Mouse (Mus musculus) hindbrain, embryonic 10.5 days (tissue): ENCODE data around the gene Tspan14. TPM values are rescaled to one million over a fixed set of nuclear protein-coding genes. Genes with fewer than 3 reads are reported as not detected.
A peak's percentile ranks its signal among the peaks of the same experiment; 100 is the strongest.

Experiments
- DNase-seq: peaks from one replicate; pipeline ENCODE4 v3.0.0-alpha.2; 2017; ENCODE audit warnings: low spot score
- H3K27ac ChIP-seq: fragments of 300-500 bp; sonication (generic); 2 replicates; pipeline ENCODE4 v1.5.1; 2016; ENCODE audit warnings: mild to moderate bottlenecking, moderate library complexity
- H3K27me3 ChIP-seq: fragments of 300-500 bp; sonication (generic); 2 replicates; pipeline ENCODE4 v1.6.1; 2016; ENCODE audit warnings: mild to moderate bottlenecking; ENCODE audit not compliant: poor library complexity, insufficient read depth, severe bottlenecking
- H3K36me3 ChIP-seq: fragments of 300-500 bp; sonication (generic); 2 replicates; pipeline ENCODE4 v1.6.1; 2016; ENCODE audit warnings: mild to moderate bottlenecking, moderate library complexity
- H3K4me1 ChIP-seq: fragments of 300-500 bp; sonication (generic); replicated peaks from 2 replicates; pipeline ENCODE4 v1.6.1; 2016; ENCODE audit warnings: mild to moderate bottlenecking
- H3K4me3 ChIP-seq: fragments of 300-500 bp; sonication (generic); 2 replicates; pipeline ENCODE4 v1.5.1; 2016; ENCODE audit warnings: mild to moderate bottlenecking, moderate library complexity
- H3K9me3 ChIP-seq: fragments of 300-500 bp; sonication (generic); 2 replicates; pipeline ENCODE4 v1.6.1; 2016; ENCODE audit warnings: mild to moderate bottlenecking, moderate library complexity
- WGBS: fragments of 180-500 bp; shearing (Covaris S2); methylation state at CpG from one replicate; pipeline ENCODE4 v1.1.7; 2016; 5-methylcytosine and 5-hydroxymethylcytosine counted together
- polyA plus RNA-seq: library from polyadenylated mRNA; unstranded; fragments of >200 nt; fragmentation: Nextera tagmentation; extraction: Ambion mirVana; gene quantifications from 2 replicates; pipeline ENCODE4 v1.2.1, GENCODE M21; 2016

Tspan14 gene
- polyA plus RNA-seq, 1 experiment from 2014 or later = 95.5 TPM

DNA sequence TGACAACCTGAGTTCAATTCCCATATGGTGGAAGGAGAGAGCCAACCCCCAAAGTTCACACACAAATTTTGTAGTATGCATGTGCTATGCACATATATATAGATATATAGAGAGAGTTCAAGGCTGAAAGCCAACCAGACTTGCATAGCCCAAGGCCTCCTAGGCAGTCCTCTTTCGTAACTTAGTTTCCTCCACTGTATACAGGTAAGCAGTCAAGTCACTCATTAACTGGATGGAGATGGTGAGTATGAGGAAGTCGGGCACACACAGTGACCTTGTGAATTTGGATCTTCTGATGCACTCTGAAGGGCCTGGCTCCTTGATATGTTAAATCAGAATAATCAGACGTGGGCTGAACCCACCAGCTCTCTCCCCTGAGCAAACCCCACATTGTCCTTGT is 68.7 kb downstream of the Tspan14 start:
- no peak overlapping the region for H3K4me3 ChIP-seq
- no peak for DNase-seq
- no peaks in the 10 kb centered on the region for H3K36me3 ChIP-seq
- no peaks in the 10 kb centered on the region for H3K27me3 ChIP-seq
- WGBS = 85% methylated on average over 3 of the region's 3 CpGs
- peaks cover 23% of the 10 kb centered on the region for H3K4me1 ChIP-seq
- H3K27ac ChIP-seq = no peak overlapping the region
- H3K9me3 ChIP-seq = no peaks in the 10 kb centered on the region

DNA sequence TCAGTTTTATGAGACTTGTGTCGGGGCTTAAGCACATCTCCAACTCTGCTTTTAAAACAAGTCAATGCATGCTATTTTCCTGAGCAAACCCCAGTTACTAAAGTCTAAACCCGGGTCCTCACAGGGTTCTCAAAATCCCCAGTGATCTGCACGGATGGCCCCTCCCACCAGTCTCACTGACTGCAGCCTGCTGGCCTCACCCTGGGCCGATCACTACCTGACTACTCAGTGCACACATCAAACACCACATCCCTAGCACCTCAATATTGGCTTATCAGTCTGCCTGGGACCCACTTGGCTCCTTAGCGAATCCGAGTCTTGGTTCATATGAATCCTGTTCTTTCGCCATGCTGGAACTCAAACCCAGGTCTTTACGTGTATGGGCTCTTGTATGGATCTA is 70.9 kb downstream of the Tspan14 start:
- Histone ChIP-seq H3K27ac (no peak overlapping the region), H3K9me3 (no peaks in the 10 kb centered on the region), H3K36me3 (no peaks in the 10 kb centered on the region), H3K4me1 (peaks cover 21% of the 10 kb centered on the region), H3K27me3 (no peaks in the 10 kb centered on the region), H3K4me3 (no peak overlapping the region)
- WGBS = 82% methylated on average over 8 of the region's 8 CpGs
- no peak for DNase-seq

DNA sequence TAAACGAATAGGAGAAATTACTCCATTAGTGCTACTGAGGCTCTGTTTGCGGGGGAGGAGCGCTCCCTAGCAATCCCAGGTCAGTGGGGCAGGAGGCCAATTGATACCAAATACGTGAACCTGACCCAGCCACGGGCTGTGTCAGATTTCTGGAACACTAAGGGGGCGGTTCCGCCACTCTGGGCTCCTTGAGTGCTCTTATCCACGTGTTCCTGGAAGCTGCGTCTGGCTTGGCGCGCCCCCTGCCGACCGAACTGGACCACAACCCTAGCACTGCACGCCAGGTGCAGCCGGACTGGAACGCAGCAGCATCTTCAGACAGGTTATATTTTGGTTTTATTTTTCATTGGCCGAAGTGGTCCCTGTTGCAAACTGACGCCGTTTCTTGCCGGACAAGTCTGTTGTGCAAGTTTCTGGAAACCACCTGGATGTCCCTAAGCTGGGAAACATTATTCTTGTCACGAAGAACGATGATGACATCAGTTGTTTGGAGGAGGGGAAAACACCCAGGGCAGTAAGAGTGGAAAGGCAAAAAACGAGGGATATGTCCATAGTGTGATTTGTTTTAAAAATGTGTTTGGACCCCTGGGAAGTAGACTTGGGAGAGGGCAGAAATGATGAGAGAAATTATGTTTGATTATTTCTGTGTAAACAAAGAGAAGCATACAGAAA is 71.9 kb downstream of the Tspan14 start:
- Histone ChIP-seq H3K27ac (no peak overlapping the region), H3K36me3 (no peaks in the 10 kb centered on the region), H3K4me3 (peak overlapping the region; percentile 37), H3K27me3 (no peaks in the 10 kb centered on the region), H3K4me1 (peaks cover 21% of the 10 kb centered on the region), H3K9me3 (no peaks in the 10 kb centered on the region)
- peak; percentile 80 for DNase-seq
- 17% methylated on average over 23 of the region's 23 CpGs for WGBS

DNA sequence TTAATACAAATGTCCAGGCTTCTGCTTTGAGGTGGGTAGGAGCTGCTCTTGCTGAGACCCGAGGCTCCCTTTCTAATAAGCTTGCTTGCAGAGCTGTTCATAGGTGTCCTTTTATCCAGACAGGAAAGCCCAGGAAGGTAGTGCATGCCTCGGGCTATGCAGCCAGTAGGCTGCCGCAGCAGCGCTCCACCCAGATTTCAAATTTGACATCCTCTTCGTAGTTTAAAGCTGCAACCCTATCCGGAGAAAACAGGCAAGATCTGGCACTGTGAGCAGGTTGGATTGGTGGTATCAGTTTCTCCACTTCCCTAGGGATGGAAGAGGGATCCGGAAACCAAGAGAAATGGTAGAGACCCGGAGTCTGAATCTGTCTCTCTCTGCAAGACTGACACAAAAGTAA is 72.7 kb downstream of the Tspan14 start:
- 72% methylated on average over 8 of the region's 8 CpGs for WGBS
- Histone ChIP-seq H3K27ac (no peak overlapping the region), H3K4me1 (peaks cover 21% of the 10 kb centered on the region), H3K36me3 (no peaks in the 10 kb centered on the region), H3K27me3 (no peaks in the 10 kb centered on the region), H3K9me3 (no peaks in the 10 kb centered on the region), H3K4me3 (no peak overlapping the region)
- peak; percentile 10 for DNase-seq

DNA sequence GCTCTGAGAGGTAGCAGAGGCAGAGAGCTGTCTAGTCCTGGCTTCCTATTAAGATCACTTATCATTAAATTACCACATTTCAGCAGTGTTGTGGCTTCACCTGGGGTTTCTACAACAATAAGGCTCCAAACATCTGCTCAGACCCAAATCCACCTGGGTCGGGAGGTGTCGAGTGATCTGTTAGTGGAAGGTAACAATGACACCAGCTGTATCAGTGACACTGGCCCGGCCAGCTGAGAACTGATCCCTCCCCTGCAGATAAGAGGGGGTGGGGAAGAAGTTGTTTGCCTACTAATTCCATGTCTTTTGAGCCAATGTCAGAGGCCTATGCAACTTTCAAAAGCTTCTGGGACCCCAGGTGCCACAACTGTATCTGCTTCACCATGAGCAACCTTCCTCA is 73.4 kb downstream of the Tspan14 start, which contains the start of gene Sh2d4b:
Sh2d4b (minus strand) TSS at position 71 of the 400 bp plus-strand sequence.
- no peaks in the 10 kb centered on the region for H3K36me3 ChIP-seq
- no peaks in the 10 kb centered on the region for H3K27me3 ChIP-seq
- 74% methylated on average over 3 of the region's 3 CpGs for WGBS
- peaks cover 21% of the 10 kb centered on the region for H3K4me1 ChIP-seq
- DNase-seq = peak; percentile 2
- H3K27ac ChIP-seq = no peak within 1 kb of the TSS
- H3K9me3 ChIP-seq = no peaks in the 10 kb centered on the region
- H3K4me3 ChIP-seq = no peak within 1 kb of the TSS

DNA sequence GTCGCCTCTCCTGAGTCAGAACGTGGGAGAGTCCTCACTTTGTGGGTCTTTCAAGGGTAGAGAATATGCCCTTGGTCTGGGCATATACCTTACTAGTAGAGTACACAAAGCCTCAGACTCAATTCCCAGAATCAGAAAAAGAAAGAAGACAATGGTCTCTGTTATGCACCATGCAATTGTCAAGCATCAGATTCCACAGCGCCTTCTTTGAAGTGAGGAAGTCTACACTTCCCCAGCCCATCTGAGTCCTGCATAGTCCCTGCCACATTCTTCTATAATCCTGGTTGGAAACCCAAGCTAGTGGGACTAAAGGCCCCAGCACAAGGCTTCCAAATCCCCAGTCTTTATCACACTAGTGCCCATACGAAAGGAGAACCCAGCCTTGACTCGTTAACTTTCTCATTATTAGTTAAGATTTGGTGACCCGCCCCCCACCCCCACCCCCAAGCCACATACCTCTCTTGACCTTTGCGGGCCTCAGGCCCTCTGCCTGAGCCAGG is 74.2 kb downstream of the Tspan14 start:
- H3K27me3 ChIP-seq = no peaks in the 10 kb centered on the region
- no peak overlapping the region for H3K4me3 ChIP-seq
- H3K9me3 ChIP-seq = no peaks in the 10 kb centered on the region
- WGBS = 86% methylated on average over 7 of the region's 7 CpGs
- H3K4me1 ChIP-seq = peaks cover 21% of the 10 kb centered on the region
- H3K27ac ChIP-seq = no peak overlapping the region
- DNase-seq = peak; percentile 1
- no peaks in the 10 kb centered on the region for H3K36me3 ChIP-seq

DNA sequence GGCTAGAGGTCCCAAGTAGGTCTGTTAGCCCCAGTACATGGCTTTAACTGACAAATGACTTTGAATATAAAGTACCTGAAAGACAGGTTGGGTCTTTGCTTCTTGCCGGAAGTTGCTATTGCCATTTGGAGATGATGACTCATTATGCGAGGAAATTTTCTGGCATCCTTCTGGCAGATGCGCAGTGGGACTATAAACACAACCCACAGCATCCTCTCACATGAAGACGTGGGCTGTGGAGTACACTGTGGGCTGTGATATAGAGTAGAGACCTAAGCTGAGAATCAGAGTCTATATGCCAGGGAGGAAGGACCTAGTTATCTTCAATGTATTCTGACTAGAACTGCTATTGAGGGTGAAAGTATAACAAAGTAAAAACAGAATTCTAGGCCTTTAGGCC is 75.1 kb downstream of the Tspan14 start:
- 93% methylated on average over 4 of the region's 4 CpGs for WGBS
- peak; percentile 0 for DNase-seq
- no peaks in the 10 kb centered on the region for H3K27me3 ChIP-seq
- no peak overlapping the region for H3K27ac ChIP-seq
- H3K9me3 ChIP-seq = no peaks in the 10 kb centered on the region
- no peak overlapping the region for H3K4me3 ChIP-seq
- H3K36me3 ChIP-seq = no peaks in the 10 kb centered on the region
- peaks cover 21% of the 10 kb centered on the region for H3K4me1 ChIP-seq

DNA sequence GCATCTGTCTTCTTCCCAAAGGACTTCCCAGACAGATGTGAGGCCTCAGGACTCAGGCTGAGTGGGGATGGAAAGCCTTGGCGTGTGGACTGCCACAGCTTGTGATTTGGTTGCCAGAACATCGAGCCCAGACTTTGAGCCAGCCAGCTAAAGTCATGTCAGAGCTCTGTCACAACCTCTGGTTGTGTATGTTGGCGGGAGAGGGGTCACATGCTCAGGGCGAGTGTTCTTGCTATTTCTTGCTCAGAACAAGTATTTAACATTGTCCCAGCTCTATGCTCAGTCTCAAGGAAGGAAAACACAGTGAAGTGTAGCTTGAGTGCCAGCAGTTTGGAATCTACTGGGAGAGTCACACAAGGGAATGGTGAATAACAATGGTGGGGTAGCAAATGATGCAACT is 76.9 kb downstream of the Tspan14 start:
- whole genome bisulfite sequencing = 81% methylated on average over 4 of the region's 4 CpGs
- no peaks in the 10 kb centered on the region for H3K27me3 ChIP-seq
- H3K4me3 ChIP-seq = no peak overlapping the region
- no peaks in the 10 kb centered on the region for H3K9me3 ChIP-seq
- DNase-seq = no peak
- H3K36me3 ChIP-seq = no peaks in the 10 kb centered on the region
- H3K27ac ChIP-seq = no peak overlapping the region
- H3K4me1 ChIP-seq = peaks cover 19% of the 10 kb centered on the region

DNA sequence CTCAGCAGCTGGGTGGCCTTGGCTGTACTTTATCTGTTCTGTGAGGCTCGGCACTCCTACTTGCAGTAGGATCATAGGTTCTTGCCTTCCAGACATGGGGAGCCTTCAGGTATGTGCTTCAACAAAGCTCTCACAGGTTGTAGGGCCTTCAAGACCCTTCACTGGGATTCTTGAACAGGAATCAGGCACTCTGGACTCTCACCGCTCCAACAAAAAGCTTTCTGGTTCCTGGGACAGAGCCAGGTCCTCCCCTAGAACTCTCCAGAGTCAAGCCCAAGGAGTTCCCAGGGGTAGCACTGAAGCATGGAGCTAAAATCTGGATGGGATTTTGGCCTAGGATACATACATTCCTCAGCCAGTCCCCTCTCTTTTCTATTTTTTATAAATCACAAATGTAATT is 77.4 kb downstream of the Tspan14 start:
- Histone ChIP-seq H3K27me3 (no peaks in the 10 kb centered on the region), H3K4me1 (peaks cover 13% of the 10 kb centered on the region), H3K27ac (no peak overlapping the region), H3K36me3 (no peaks in the 10 kb centered on the region), H3K9me3 (no peaks in the 10 kb centered on the region), H3K4me3 (no peak overlapping the region)
- no peak for DNase-seq
- WGBS = 91% methylated on average over 2 of the region's 2 CpGs

DNA sequence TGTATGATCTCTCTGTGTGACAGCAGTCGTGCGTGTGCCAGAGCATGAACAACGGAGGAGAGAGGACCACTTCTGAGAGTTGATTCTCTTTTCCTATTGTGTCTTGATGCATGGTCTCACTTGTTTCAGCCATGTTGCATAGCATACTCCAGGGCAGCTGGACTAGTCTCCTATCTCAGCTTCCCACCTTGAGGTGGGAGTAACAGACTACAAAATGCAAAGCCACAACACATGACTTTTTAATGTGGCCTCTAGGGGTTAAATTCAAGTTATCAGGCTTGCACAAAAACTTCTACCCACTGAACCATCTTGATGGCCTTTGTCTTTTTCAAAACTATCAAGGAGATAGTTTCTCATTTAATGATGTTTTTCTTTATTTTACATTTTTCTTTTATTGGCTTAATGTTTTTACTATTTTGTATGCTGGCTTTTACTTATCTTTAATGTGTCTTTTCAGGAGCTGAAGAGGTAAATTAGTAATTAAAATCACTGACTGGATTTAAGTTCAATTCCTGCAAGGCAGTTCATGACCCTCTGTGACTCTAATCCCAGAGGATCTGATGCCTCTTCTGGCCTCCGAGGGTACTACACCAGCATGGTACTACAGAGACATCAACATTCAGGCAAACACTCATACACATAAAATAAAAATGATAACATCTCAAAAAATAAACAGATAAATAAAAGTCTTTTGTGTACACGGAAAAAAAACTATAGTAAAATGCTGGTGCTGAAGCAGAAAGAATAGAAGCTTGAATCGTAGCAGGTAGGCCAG is 80.0 kb downstream of the Tspan14 start:
- Histone ChIP-seq H3K27ac (no peak overlapping the region), H3K9me3 (no peaks in the 10 kb centered on the region), H3K36me3 (no peaks in the 10 kb centered on the region), H3K4me1 (no peaks in the 10 kb centered on the region), H3K4me3 (no peak overlapping the region), H3K27me3 (no peaks in the 10 kb centered on the region)
- DNase-seq = no peak
- 82% methylated on average over 6 of the region's 6 CpGs for WGBS

DNA sequence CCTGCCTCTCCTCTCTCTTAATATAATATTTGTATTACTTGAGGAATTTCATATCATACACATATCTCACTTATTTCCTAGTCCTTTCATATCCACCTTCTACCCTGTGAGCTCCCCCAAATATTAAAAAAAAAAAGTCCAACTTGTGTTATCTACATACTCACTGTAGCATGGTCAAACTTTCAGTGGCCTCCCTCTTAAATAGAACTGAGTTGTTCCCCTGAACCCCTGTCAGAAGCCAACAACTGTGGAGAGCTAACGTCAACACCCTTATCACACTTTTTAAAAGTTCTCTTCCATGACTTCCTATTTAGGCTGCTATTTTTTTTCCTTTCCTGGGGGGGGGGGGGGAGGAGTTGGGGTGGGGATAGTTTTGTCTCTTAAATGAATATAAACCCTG is 80.9 kb downstream of the Tspan14 start:
- Histone ChIP-seq H3K27ac (no peak overlapping the region), H3K9me3 (no peaks in the 10 kb centered on the region), H3K4me1 (no peaks in the 10 kb centered on the region), H3K36me3 (no peaks in the 10 kb centered on the region), H3K27me3 (no peaks in the 10 kb centered on the region), H3K4me3 (no peak overlapping the region)
- WGBS = 63% methylated on average over 1 of the region's 1 CpGs
- no peak for DNase-seq

DNA sequence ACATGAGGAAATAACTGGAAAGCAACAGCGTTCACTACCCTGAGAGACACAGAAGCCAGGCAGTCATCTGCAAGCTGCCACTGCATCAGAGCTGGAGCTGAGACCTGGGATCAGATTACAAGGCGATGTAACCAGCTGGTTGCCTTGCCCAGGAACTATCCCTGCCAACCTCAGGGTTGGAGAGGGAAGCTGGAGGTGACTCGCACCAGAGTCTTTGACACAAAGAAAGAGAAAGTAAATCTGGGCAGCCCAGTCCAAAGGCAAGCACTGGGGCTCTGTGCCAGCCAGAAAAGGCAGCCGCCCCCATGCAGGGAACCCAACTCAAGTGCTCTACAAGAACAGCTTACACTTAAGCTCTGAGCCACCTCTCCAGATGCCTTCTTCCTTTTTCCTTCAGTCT is 81.4 kb downstream of the Tspan14 start:
- no peaks in the 10 kb centered on the region for H3K9me3 ChIP-seq
- no peaks in the 10 kb centered on the region for H3K27me3 ChIP-seq
- H3K36me3 ChIP-seq = no peaks in the 10 kb centered on the region
- H3K4me1 ChIP-seq = no peaks in the 10 kb centered on the region
- DNase-seq = no peak
- no peak overlapping the region for H3K27ac ChIP-seq
- H3K4me3 ChIP-seq = no peak overlapping the region
- WGBS = 32% methylated on average over 4 of the region's 4 CpGs

DNA sequence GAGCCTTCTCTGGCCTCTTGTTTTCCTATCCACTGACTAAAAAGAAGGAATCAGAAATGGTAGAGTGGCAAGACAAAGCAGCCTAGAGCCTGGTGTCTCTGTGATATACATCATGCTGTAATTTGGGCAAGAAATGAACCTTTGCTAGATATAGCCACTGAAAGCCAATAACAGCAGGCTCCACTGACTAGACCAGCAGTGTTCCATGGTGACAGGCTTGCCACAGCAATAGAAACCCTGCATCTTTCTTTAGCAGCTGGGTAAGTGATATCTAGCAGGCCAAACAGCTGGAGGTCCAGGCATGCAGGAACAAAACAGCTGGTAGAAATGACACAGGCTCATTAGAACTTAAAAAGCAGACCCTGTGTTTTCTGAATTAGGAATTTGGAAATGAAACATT is 92.0 kb downstream of the Tspan14 start:
- no peaks in the 10 kb centered on the region for H3K27me3 ChIP-seq

More for the DNA sequence above, 92.0 kb downstream of the Tspan14 start:
- no peaks in the 10 kb centered on the region for H3K36me3 ChIP-seq
- H3K9me3 ChIP-seq = no peaks in the 10 kb centered on the region
- H3K27ac ChIP-seq = no peak overlapping the region
- H3K4me1 ChIP-seq = no peaks in the 10 kb centered on the region
- no peak for DNase-seq
- no peak overlapping the region for H3K4me3 ChIP-seq
